Mouse (Mus musculus): ENCODE results near the gene Usp7. TPM values are rescaled to one million over a fixed set of nuclear protein-coding genes. Genes with fewer than 3 reads are reported as not detected.
"Not testable (repeated sequence)": the region's sequence is repeated elsewhere in the genome, so short reads cannot be mapped to it uniquely, and the experiment has no call there.

The Usp7 gene
- polyA plus RNA-seq, 1 experiment, result 8.0 TPM

DNA sequence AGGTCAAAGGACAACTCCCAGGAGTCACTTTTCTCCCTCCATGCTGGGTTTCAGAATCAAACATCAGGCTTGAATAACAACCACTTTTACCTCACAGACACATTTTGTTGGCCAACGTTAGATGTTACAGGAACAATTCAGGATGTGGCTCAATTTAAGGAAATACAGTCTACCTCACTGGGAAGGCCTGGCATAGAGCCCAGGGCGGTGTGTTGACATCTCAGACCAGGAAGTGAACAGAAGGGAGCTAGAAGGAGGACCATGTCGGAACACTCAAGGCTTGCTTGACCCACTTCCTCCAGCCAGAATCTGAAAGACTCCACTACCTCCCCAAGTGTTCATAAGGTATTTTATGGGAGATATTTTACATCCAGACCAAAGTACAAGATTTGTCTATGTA is 7.4 kb downstream of the Usp7 start:
- H3K9me3 ChIP-seq, result no peaks in the 10 kb centered on the region
- H3K4me1 ChIP-seq, result peaks cover 13% of the 10 kb centered on the region
- no peak overlapping the region for H3K4me3 ChIP-seq (replicated peaks)
- H3K36me3 ChIP-seq (replicated peaks; ENCODE audit: low read length), result no peaks in the 10 kb centered on the region
- H3K27me3 ChIP-seq (replicated peaks), result peaks cover 4% of the 10 kb centered on the region
- TF ChIP-seq FLI1 (IDR thresholded peaks at IDR 0.05; ENCODE audit: low read length) (no peak), GATA1 (IDR thresholded peaks at IDR 0.05; ENCODE audit: borderline replicate concordance, low read length) (no peak)

DNA sequence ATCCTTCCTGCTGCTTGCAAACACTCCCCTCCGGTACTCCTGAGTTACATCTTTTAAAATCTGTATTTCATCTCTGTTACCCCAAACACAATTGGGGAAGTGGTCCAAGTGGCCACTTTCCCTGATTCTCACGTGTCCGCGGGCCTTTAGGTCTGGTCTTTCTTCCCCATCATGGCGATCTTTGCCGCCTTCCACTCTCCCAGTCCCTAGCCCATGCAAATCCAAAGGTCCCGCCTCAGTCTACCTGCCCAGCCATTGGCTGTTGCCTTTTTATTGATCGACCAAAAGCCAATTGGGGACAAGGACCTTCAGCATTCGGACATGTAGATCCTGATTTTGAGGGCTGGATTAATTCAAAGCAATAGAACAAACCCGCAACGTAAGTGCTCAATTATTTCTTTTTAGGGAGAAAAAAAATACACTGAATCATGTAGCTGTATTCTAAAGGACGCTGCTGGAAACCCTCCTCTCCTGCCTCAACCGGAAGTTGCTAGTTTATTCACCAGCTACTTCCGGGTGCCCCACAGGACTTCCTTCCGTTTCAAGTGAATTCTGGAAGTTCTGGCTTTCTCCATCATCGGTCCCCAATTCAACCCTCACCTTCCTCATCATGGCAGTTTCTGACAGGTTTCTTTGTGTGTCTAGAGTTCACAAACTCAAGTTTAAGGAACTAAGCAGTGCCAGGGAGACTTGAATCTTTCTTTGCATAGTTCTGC is 8.8 kb downstream of the Usp7 start:
- Histone ChIP-seq H3K9me3 (no peaks in the 10 kb centered on the region), H3K27me3 (replicated peaks) (peaks cover 2% of the 10 kb centered on the region), H3K4me1 (peaks cover 13% of the 10 kb centered on the region), H3K4me3 (replicated peaks) (no peak overlapping the region), H3K36me3 (replicated peaks; ENCODE audit: low read length) (no peaks in the 10 kb centered on the region)
- TF ChIP-seq FLI1 (IDR thresholded peaks at IDR 0.05; ENCODE audit: low read length) (no peak), GATA1 (IDR thresholded peaks at IDR 0.05; ENCODE audit: borderline replicate concordance, low read length) (no peak)

DNA sequence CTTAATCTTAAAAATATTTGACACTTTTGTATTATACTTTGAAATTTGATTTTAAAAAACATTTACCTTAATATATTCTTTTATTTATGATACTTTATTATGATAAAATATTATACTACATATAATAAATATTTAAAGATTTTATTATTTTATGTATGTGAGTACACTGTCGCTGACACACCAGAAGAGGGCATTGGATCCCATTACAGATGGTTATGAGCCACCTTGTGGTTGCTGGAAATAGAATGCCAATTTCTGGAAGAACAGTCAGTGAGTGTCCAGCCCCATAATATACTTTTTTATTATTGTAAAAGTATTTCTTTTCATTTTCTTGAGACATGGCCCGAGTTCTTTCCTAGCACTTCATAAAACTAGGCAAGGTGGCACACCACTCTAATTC is 10.4 kb downstream of the Usp7 start:
- TF ChIP-seq FLI1 (IDR thresholded peaks at IDR 0.05; ENCODE audit: low read length) (no peak), GATA1 (IDR thresholded peaks at IDR 0.05; ENCODE audit: borderline replicate concordance, low read length) (no peak)
- H3K9me3 ChIP-seq, result no peaks in the 10 kb centered on the region
- H3K27me3 ChIP-seq (replicated peaks), result no peaks in the 10 kb centered on the region
- H3K4me1 ChIP-seq, result peaks cover 17% of the 10 kb centered on the region
- H3K4me3 ChIP-seq (replicated peaks), result no peak overlapping the region
- no peaks in the 10 kb centered on the region for H3K36me3 ChIP-seq (replicated peaks; ENCODE audit: low read length)

DNA sequence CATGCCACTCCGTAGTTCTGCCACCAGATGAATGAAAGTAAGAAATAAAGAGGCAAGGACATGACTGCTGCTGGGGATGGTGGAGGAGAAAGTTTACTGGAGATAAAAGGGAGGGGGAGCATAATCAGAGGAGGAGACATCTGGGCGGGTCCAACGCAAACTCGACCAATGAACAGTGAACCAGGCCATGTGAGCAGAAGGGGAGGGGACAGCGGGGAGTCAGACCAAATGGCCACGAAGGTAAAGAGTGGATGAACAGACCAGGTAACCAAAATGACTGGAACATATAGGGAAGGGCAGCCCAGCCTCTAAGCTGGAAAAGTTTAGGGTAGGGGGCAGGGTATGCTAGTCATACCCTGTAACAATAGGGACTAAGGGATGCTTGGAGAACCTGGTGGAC is 10.9 kb downstream of the Usp7 start:
- Histone ChIP-seq H3K4me1 (peaks cover 17% of the 10 kb centered on the region), H3K36me3 (replicated peaks; ENCODE audit: low read length) (no peaks in the 10 kb centered on the region), H3K9me3 (no peaks in the 10 kb centered on the region), H3K4me3 (replicated peaks) (no peak overlapping the region), H3K27me3 (replicated peaks) (no peaks in the 10 kb centered on the region)
- TF ChIP-seq GATA1 (IDR thresholded peaks at IDR 0.05; ENCODE audit: borderline replicate concordance, low read length) (no peak), FLI1 (IDR thresholded peaks at IDR 0.05; ENCODE audit: low read length) (no peak)

DNA sequence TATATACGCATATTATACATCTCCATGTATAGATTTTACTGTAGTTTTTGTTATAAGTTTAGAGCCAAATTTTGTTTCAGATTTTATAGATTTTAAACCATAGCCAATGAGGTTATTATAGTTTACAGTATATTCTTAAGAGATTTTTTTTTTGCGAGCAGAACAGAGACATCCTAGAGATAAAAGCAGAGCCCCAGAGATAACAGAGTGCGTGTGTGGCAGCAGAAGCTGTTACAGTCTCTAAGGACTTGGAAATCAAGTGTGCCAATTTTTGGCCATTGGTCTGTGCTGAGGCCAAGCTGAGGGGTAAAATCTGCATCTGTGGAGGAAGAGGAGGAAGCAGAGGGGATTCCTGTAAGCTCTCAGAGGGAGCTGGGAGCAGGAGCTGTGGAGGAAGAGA is 11.9 kb downstream of the Usp7 start:
- peaks cover 17% of the 10 kb centered on the region for H3K4me1 ChIP-seq
- no peaks in the 10 kb centered on the region for H3K9me3 ChIP-seq
- no peak overlapping the region for H3K4me3 ChIP-seq (replicated peaks)
- no peaks in the 10 kb centered on the region for H3K27me3 ChIP-seq (replicated peaks)
- H3K36me3 ChIP-seq (replicated peaks; ENCODE audit: low read length), result no peaks in the 10 kb centered on the region
- no peak for TF ChIP-seq FLI1 (IDR thresholded peaks at IDR 0.05; ENCODE audit: low read length)
- no peak for TF ChIP-seq GATA1 (IDR thresholded peaks at IDR 0.05; ENCODE audit: borderline replicate concordance, low read length)

DNA sequence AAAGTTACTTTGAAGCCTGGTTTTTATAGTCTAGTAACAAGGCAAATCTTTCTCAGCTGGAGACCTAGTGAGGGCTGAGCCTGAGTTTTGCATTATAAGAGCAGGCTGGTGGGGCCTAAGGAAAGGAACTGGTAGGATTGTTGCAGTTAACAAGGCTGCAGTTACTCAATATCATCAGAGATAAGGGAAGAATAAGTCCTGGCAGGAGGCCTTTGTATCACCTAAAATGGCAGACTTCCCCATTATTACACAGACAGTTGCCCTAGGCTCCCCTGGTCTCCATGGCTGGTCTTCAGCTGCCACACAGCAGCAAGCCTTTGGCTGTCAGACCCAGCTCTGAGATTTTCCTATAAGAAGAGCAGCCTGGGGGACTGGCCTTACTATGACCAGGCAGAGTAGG is 13.4 kb downstream of the Usp7 start:
- H3K27me3 ChIP-seq (replicated peaks), result peaks cover 4% of the 10 kb centered on the region
- H3K4me1 ChIP-seq, result peaks cover 7% of the 10 kb centered on the region; the same call in 1 of the 2 replicates
- no peaks in the 10 kb centered on the region for H3K9me3 ChIP-seq
- no peak overlapping the region for H3K4me3 ChIP-seq (replicated peaks)
- H3K36me3 ChIP-seq (replicated peaks; ENCODE audit: low read length), result no peaks in the 10 kb centered on the region
- TF ChIP-seq GATA1 (IDR thresholded peaks at IDR 0.05; ENCODE audit: borderline replicate concordance, low read length) (no peak), FLI1 (IDR thresholded peaks at IDR 0.05; ENCODE audit: low read length) (no peak)

DNA sequence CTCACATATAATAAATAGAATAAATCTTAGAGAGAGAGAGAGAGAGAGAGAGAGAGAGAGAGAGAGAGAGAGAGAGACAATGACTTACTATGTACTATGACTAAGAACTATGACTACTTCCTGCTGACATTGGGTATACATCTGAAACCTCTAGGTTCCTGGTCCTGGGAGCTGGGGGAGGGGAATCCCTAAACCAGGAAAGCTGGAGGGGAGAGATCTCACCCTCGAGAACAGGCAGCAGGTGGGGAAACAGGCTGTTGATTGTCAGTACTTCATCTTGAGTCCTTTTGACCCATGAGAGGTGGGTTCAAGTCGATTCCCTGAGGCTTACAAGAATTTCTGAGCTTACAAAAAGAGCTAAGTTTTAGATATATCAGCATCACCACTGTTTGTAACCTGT is 14.9 kb downstream of the Usp7 start:
- H3K27me3 ChIP-seq (replicated peaks), result peaks cover 4% of the 10 kb centered on the region
- no peak overlapping the region for H3K4me3 ChIP-seq (replicated peaks)
- no peaks in the 10 kb centered on the region for H3K36me3 ChIP-seq (replicated peaks; ENCODE audit: low read length)
- H3K9me3 ChIP-seq, result no peaks in the 10 kb centered on the region
- peaks cover 7% of the 10 kb centered on the region; the same call in 1 of the 2 replicates for H3K4me1 ChIP-seq
- TF ChIP-seq GATA1 (IDR thresholded peaks at IDR 0.05; ENCODE audit: borderline replicate concordance, low read length) (no peak), FLI1 (IDR thresholded peaks at IDR 0.05; ENCODE audit: low read length) (no peak)

DNA sequence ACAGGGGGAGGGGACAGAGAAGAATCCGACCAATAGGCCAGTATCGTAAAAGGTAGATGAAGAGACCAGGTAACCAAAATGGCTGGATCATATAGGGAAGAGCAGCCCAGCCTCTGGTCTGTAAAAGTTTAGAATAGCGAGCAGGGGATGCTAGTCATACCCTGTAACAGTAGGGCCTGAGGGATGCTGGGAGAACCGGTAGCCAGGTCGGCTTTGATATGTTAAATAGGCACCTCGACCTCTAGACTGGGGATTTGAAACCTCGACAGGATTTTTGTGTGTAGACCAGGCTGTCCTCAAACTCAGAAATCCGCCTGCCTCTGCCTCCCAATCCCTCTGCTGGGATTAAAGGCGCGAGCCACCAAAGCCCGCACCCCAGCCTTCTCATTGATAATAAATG is 15.5 kb downstream of the Usp7 start:
- Histone ChIP-seq H3K4me1 (peaks cover 7% of the 10 kb centered on the region; the same call in 1 of the 2 replicates), H3K27me3 (replicated peaks) (peaks cover 8% of the 10 kb centered on the region), H3K4me3 (replicated peaks) (no peak overlapping the region), H3K9me3 (no peaks in the 10 kb centered on the region), H3K36me3 (replicated peaks; ENCODE audit: low read length) (no peaks in the 10 kb centered on the region)
- TF ChIP-seq FLI1 (IDR thresholded peaks at IDR 0.05; ENCODE audit: low read length) (no peak), GATA1 (IDR thresholded peaks at IDR 0.05; ENCODE audit: borderline replicate concordance, low read length) (no peak)

DNA sequence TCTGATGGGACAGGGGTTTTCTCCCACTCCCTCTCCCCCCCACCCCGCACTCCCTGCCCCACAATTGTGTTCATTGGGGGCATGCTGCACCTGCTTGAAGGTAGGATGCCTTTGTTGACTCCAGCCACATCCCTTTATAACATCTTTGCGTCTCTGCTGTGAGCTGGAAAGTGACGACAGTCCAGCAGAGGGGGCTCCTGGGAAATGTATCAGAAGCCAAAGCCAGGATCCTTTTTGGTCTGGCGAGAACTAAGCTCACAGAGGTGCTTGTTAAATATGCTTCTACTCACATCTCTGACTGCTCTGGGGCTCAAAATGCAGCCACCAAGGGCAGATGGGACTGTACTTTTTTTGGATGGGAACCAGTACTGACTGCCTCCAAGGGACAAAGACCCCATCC is 21.0 kb downstream of the Usp7 start:
- Histone ChIP-seq H3K36me3 (replicated peaks; ENCODE audit: low read length) (no peaks in the 10 kb centered on the region), H3K4me1 (peaks cover 27% of the 10 kb centered on the region), H3K4me3 (replicated peaks) (no peak overlapping the region), H3K27me3 (replicated peaks) (peaks cover 15% of the 10 kb centered on the region), H3K9me3 (no peaks in the 10 kb centered on the region)
- TF ChIP-seq GATA1 (IDR thresholded peaks at IDR 0.05; ENCODE audit: borderline replicate concordance, low read length) (no peak), FLI1 (IDR thresholded peaks at IDR 0.05; ENCODE audit: low read length) (no peak)

DNA sequence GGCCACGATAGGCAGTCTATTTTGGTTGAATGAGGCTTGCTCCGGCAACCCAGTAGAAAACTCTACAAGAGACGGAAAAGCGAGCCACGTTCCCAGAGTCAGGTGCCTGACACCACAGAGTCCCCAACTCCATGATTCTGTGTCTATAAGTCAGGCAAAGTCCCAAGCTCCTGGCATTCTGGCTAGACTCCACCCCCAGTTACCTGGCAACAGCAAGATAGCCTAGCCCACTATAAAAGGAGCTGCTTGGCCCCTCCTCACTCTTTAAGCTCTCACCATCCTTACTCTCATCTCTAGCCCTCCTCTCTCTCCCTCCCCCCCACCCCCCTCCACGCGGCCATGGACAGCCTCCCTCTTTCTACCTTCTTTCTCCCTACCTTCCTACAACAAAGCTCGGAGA is 21.8 kb downstream of the Usp7 start:
- not testable (repeated sequence) for H3K9me3 ChIP-seq; H3K4me3 ChIP-seq (replicated peaks); H3K36me3 ChIP-seq (replicated peaks; ENCODE audit: low read length)
- Histone ChIP-seq H3K4me1 (peaks cover 30% of the 10 kb centered on the region), H3K27me3 (replicated peaks) (peaks cover 15% of the 10 kb centered on the region)

DNA sequence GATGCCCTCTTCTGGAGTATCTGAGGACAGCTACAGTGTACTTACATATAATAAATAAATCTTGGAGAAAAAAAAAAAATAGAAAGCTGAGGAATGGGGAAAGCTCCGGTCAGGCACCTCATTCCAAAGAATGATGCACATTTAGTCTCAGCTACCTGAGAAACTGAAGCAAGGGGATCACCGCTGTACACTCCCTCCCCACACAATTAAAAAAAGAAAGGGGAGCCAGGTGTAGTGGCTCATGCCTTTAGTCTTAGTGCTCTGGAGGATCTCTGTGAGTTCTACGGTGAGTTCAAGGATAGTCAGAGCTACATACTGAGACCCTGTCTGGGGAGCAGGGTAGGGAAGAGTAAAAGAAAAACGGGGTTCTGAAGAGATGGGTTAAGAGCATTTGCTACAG is 22.6 kb downstream of the Usp7 start:
- H3K27me3 ChIP-seq (replicated peaks), result peaks cover 15% of the 10 kb centered on the region
- H3K9me3 ChIP-seq, result no peaks in the 10 kb centered on the region
- peaks cover 30% of the 10 kb centered on the region for H3K4me1 ChIP-seq
- H3K36me3 ChIP-seq (replicated peaks; ENCODE audit: low read length), result no peaks in the 10 kb centered on the region
- TF ChIP-seq GATA1 (IDR thresholded peaks at IDR 0.05; ENCODE audit: borderline replicate concordance, low read length), result no peak
- no peak for TF ChIP-seq FLI1 (IDR thresholded peaks at IDR 0.05; ENCODE audit: low read length)
- H3K4me3 ChIP-seq (replicated peaks), result no peak overlapping the region
